Mouse (Mus musculus) common myeloid progenitor, adult 5-6 weeks (primary cell): Measurements from ENCODE around the gene Arid3c. TPM values are rescaled to one million over a fixed set of nuclear protein-coding genes. Genes with fewer than 3 reads are reported as not detected.
"Not testable (repeated sequence)": the region's sequence is repeated elsewhere in the genome, so short reads cannot be mapped to it uniquely, and the experiment has no call there.

Source experiments
- ATAC-seq: replicated peaks from 2 replicates; pipeline ENCODE4 v1.8.0; 2016; ENCODE audit warnings: low read depth, mild to moderate bottlenecking, moderate TSS enrichment, inconsistent platforms; ENCODE audit not compliant: poor library complexity, severe bottlenecking
- total RNA-seq: library from RNA; stranded (forward); fragments of 200-1000, 187-1606 nt; gene quantifications from 2 replicates; pipeline ENCODE4 v1.2.3, GENCODE M21; 2017

Gene Arid3c
- total RNA-seq, 1 experiment from 2014 or later = not detected

DNA sequence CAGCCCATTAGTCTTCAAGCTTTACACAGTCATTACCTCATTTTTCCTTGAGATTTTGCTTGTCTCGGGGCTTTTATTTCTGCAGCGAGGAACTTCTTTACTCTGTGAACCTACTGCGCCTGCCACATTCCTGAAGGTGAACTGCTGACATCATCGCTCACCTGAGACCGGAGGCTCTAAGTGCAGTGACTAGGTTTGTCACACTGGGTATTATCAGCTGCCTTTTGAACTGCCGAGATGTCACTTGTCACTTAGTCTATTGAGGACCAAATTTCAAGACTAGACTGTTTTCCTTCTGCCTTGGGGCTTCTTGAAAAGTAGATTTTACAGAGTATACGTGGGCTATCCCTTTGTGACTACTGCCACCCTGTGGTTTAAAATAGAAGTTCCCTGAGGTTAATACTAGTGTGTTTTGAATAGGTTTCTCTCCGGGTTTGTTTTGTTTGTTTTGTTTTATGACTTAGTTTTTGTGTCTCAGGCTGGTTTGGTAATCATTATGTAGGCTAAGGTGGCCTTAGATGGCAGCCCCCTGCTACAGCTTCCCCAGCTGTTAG, 22.7 kb downstream of the Arid3c start:
- ATAC-seq = 0 out of 2 replicates have a peak, but pooled peaks have one; percentile 40

GRCm38 (mm10) chr4:41707011-41707535, 23.9 kb downstream of the Arid3c start:
- peak; percentile 88 for ATAC-seq

DNA sequence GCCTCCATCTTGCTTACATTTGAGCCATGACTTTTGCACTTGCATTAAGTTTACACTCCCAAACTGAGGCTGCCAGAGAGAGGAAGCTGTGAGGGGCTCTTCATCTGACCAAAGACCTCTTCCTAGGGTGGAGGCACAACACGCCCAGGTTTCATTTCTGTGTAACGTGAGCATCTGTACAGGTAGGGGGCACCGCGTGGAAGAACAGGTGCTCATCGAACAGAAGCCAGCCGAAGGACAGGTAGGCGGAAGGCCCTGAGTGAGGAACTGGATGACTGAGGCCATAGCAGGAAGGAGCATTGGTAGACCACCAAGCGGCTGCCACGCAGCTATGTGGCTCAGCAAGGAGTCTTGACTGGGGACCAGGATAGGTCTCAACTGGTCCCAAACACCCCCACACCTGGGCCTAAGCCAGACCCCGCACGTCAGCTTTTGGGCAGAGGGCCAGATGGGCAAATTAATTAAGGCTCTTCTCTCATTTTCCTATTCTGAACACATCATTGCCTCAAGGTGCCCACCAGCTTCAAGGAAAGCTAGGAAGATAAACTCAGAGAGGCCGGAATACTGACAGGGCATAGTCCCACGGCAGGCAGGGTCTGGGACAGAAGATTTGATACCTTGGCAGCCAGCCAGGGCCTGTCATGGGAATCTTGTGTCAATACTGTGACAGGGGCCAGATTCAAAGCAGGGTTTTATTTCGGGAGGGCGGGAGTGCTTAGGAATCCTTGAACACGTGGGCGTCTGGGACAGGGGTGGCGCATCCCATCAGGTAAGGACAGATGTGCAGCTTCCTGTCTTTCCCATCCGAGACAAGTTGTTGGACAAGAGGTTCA, 24.8 kb downstream of the Arid3c start:
- ATAC-seq = no peak

DNA sequence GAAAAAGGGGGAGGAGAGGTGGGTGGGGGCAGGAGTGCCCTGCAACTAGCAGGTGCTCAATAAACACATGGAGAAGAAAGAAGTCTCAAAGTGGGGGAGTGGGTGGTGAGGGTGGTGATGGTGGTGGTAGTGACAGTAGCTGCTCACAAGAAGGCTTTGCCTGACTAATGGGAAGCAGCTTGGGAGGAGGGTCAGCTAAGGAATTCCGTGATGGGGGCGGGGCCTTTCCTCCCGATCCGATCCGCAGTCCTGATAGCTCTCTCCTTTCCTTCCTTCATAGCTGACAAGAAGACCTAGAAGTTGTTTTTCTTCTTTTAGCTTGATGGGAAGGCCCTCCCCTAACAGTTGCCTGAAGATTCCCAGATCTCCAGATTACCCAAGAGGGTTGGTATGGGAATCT, 26.3 kb downstream of the Arid3c start:
- ATAC-seq = no peak

DNA sequence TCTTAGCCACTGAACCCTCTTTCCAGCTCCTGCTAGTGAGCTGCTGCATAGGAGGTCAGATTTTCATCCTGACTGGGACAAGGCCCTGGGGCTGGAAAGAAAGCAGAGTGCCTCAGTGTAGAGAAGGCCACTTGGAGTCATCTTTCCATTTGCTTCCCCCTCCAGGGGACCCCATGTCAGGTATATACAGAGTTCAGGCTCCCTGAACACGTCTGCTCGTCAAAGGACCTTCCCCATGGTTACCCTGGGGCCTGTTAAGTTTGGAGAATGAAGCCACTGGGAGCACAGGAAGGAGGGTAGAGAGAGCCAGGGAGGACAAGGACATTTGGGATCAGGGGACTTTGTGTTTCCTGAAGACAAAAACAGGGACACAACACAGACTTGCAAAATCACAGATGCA, 28.7 kb downstream of the Arid3c start:
- ATAC-seq = not testable (repeated sequence)

GRCm38 (mm10) chr4:41700224-41700623, 30.7 kb downstream of the Arid3c start:
- not testable (repeated sequence) for ATAC-seq

- ATAC-seq = not testable (repeated sequence)
These were observed 31.2 kb downstream of the Arid3c start, which contains the start of gene Il11ra1 for GRCm38 (mm10) chr4:41699783-41700182. Il11ra1 (plus strand) TSS chr4:41699989.

DNA sequence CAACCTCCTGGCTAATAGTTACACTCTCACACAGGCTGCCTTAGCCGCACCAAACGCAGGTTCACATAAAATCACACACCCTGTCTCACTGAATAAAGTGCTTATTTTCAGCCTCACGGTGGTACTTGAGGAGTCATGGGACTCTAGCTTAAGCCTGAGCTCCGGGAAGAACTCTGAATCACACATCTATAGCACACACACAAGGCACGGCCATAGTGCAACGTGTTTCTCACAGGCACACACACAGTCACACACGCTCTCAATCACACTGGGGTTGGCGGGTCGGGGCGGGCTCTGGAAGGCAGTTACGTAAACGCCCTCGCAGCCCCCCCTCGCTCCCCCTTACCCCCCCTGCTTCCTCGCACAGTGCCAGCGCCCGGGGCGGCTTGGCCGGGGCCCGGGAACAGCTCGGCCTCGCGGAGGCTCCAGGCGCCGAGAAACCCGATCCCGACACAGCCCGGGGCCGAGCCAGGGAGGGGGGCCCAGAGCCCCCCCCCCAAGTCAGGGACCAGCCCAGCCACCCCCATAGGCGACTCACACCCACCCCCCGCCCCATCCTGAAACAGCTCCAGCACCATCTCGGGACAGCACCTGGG, 32.4 kb downstream of the Arid3c start:
- not testable (repeated sequence) for ATAC-seq

DNA sequence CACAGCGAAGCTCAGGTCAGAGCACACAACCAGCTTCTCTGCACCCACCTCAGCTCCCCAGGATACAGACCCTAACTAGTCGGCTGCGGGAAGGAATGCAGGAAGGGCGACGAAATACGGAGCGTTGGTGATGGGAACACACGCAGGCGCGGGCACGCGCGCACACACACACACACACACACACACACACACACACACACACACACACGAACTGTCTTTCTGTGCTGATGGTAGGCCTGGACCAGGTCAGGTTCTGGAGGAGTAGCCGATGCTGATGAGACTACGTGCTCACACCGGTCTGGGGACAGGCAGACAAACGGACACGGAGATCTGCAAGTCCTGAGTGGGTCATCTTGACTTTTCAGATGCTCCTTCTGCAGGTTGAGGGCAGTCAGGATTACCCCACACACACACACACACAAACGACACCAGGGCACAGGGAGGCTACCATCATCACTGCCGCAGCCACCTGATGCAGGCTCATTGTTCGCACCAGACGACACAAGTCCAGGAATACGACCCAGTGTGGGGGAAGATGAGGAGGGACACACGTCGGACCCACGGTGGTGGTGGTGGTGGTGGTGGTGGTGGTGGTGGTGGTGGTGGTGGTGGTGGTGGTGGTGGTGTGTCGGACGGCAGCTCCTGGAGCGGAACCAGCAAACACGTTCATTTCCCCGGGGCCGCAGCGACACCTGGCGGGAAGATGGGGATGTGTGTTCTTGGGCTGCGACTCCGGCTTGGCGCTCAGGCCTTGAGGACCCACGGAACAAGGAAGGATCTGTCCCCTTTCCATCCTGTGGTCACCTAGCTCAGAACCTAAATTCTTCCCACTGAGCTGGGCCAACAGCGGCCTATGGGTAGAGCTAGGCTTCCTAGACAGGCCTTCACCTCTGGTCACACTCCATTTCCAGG, 33.8 kb downstream of the Arid3c start, which contains the start of gene Cntfr:
Gene Cntfr (minus strand): TSS at position 160 of the 912 bp plus-strand sequence.
- ATAC-seq = not testable (repeated sequence)

GRCm38 (mm10) chr4:41696452-41696851, 34.5 kb downstream of the Arid3c start:
- not testable (repeated sequence) for ATAC-seq

- not testable (repeated sequence) for ATAC-seq
These were observed 35.1 kb downstream of the Arid3c start for GRCm38 (mm10) chr4:41695800-41696199.

DNA sequence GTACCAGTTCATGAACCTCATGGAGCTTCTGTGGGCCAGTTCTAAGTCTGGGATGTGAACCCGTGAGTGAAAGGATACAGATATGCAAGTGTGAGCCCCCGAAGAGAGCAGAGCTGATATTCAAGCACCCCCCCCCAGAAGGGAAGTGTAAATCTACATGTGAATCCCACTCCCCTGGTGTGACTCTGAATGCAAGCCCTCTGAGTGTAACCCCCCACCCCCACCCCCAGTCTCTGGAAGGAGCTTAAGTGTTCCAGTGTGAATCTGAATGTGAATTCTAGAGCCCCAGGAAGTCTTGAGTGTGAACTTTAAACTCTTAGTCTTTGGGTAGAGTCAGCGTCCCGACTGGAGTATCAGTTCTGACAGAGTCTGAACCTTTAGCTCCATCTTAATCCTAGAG, 37.4 kb downstream of the Arid3c start:
- ATAC-seq = not testable (repeated sequence)

DNA sequence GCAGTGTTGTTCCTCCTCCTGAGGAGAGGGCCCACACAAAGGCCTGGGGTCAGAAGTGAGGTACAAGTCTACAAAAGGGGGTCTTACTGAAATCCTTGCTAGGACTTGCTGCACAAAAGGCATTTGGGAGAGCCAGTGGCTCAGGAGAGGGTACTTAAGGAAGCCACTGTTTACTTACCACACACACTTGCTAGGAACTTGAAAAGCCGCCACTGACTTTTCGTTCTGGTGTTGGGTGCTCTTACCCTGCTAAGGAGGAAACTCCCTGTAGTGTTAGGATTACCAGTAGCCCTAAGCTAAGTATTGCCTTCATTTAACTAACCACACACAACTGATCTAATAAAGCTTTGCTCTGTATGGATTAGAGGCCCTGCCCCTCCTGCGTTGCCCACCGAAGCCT, 40.9 kb downstream of the Arid3c start:
- ATAC-seq = not testable (repeated sequence)

DNA sequence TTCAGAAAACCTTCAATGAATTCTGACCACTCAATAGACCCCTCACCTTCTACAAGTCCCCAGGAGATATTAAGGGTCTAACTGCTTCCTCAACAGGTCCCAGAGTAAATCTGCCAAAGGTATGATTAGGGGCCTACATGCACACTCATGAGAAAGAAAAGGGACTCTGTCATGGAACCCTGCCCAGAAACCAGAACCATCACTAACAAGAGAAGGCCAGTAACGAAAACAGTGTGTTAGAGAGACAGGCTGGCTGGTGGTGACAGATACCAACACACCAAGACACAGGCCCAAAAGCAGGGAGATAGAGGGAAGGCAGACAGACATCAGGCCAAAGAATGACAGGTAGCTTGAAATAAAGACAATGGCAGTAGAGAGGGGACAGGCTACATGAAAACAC, 42.4 kb downstream of the Arid3c start:
- not testable (repeated sequence) for ATAC-seq

DNA sequence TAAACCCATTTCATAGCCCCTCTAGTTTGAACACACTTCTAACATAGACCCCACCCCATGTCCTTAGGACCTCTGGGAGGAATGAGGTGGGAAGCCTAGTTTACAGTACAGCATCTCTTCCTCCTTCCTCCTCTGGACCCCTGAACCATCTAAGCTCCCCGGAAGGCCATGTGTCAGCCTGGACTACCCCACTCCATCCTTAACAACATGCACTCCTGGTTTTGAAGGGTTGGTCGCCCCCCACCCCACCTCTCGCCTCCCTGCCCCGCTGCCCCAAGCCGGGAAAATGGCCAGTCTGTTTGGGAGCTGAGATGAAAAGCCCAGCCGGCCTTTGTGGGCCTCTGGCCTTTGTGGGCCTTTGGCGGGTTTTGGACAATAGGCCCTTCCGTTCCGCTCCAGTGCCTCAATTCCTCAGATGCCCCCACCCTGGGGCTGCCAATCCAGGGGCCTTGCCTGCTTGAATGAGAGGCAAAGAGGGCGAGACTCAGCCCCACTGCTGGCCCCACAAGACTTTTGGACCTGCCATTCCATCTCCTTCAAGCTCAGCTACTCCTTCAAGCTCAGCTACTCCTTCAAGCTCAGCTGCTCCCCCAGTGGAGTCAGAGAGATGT, 45.0 kb downstream of the Arid3c start:
- ATAC-seq = not testable (repeated sequence)

GRCm38 (mm10) chr4:41684931-41685453, 46.0 kb downstream of the Arid3c start:
- ATAC-seq = not testable (repeated sequence)

GRCm38 (mm10) chr4:41684131-41684930, 46.6 kb downstream of the Arid3c start:
- ATAC-seq = not testable (repeated sequence)

DNA sequence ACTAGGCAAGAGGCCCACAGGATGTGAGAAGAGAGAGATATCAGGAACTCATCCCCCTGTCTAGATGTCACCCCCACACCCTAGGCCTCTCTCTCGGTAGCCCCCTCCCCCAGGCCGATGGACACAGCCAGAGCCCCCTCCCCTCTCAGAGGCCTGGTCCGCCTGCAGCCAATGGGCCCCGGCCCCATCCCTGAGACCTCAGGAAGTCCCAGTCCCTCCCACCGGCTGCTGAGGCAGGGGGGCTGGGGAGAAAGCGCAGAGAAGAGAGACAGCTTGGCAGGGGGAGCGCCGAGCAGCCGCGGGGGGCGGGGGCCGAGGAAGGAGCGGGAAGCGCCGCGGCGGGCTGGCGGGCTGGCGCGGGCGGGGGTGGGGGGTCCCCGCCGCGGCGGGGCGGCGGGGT, 47.6 kb downstream of the Arid3c start:
- ATAC-seq = not testable (repeated sequence)
